Mouse (Mus musculus): Measurements from ENCODE around the gene Gls.

The Gls gene

GRCm38 (mm10) chr1:52119691-52120090 lies 113.3 kb downstream of the Gls start:
- DNase-seq: no peak

DNA sequence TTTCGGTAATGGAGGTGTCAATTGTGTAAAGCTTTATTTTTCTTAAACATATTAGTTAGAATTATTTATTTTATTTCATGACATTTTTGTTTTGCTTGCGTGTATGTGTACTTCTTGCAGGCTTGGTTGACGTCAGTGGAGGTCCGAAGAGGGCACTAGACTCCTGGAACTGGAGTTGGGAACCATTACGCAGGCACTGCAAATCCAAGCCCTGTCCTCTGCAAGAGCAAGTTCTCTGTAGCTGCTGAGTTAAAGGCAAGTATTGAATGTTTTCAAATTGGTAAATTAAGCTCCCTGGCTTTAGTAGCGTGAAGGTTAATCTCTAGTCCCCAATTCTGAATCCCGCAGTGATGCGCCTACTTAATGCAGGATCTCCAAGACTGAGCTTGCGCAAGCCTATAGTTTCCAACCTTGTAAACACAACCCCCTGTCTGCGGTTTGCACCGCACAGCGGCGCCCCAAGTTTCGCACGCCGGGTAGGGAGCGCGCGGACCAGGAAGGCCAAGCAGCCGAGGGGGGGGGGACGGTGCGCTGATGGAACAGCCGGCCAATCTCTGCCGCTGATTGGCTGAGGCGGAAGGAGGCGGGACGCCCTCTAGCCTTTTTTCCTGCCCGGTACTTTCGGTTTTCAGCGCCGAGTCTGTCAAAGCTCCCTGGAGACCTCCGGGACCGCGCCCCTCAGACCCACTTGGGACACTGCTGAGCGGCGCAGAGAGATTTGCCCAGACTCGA lies 114.0 kb downstream of the Gls start, which contains the start of gene Stat1:
TSS of gene Stat1 (plus strand) at position 581 of the 732 bp plus-strand sequence.
- DNase-seq: peak; percentile 77

DNA sequence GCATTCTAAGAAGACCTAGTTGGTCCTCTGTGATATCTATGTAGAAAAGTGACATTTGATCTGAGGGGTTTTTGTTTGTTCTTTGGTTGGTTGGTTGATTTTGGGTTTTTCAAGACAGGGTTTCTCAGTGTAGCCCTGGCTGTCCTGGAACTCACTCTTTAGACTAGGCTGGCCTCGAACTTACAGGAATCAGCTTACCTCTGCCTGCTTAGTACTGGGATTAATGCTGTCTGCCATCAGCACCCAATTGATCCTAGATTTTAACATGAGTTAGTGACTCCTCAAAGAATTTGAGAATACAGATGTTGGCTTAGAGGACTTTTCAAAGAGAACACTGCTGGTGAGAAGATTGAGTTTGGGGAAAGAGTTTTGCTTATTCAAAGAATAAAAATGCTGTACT lies 115.3 kb downstream of the Gls start:
- DNase-seq: no peak

DNA sequence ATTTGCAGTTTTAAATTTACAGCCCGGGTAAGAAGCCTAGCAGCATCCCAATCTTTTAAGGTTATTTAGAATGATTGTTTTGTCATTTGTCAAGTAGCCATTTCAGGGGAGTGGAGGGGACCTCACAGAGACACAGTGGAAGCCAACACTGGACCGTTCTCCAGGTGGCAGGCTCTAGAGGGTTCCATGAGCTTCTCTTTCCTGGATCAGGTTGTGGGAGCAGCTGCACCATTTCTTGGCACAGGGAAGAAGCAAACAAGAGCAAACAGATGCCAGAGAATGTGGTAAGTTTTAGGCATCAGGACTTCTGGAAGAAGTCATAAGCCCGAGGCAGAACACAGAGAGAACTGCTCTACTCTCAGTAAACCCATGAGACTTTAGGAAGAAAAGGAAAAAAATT lies 116.6 kb downstream of the Gls start:
- DNase-seq: no peak

DNA sequence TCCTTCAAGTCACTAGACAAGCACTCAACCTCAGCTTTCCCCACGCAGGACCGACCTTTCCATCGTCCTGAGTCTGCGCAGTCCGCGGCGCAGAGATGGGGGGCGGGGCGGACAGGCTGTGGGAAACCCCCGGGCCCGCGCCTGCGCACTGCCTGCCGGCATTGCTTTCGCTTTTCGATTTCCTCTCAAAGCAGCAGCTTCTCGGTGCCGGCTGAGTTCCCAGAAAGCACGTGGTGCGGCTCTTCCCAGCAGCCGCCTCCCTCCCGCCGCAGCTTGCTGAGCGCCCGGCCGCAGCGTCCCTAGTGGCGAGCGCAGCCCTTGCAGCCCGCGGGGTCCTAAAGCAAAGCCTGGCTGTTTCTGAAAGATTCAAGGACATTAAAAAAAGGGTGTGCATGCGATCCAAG lies 119.4 kb downstream of the Gls start:
- peak; percentile 99 for DNase-seq
